Mouse (Mus musculus): ENCODE measurements around the gene Kctd11. TPM values are rescaled to one million over a fixed set of nuclear protein-coding genes. Genes with fewer than 3 reads are reported as not detected.
A peak's percentile ranks its signal among the peaks of the same experiment; 100 is the strongest.
"Not testable (repeated sequence)": the region's sequence is repeated elsewhere in the genome, so short reads cannot be mapped to it uniquely, and the experiment has no call there.

Kctd11 gene
- polyA plus RNA-seq, 1 experiment from 2014 or later, result 15.9 TPM

GRCm38 (mm10) chr11:69917379-69917948 is 36.3 kb upstream of the Kctd11 start:
- Histone ChIP-seq H3K27me3 (ENCODE audit: control insufficient read depth, insufficient read depth, low read length) (no peaks in the 10 kb centered on the region), H3K4me1 (replicated peaks; ENCODE audit: control insufficient read depth, insufficient read depth) (peaks cover 5% of the 10 kb centered on the region; the same call in 1 of the 2 replicates), H3K4me2 (replicated peaks; ENCODE audit: low read depth) (no peak overlapping the region), H3K4me3 (ENCODE audit: low read depth, low read length) (no peak overlapping the region), H3K27ac (replicated peaks) (no peak overlapping the region), H3K9ac (ENCODE audit: low read length) (no peak overlapping the region), H3K9me3 (ENCODE audit: control insufficient read depth, low read length) (no peaks in the 10 kb centered on the region), H3K36me3 (ENCODE audit: control insufficient read depth, insufficient read depth, low read length) (peaks cover 21% of the 10 kb centered on the region)
- TF ChIP-seq CTCF (IDR thresholded peaks at IDR 0.05; ENCODE audit: low read depth) (no peak), EP300 (optimal IDR thresholded peaks at IDR 0.05) (no peak)
- ATAC-seq (ENCODE audit: low FRiP score, low TSS enrichment) (no peak), DNase-seq (ENCODE audit: low spot score) (no peak)
- WGBS, result 79% methylated on average over 8 of the region's 8 CpGs

GRCm38 (mm10) chr11:69916652-69917378 is 35.6 kb upstream of the Kctd11 start:
- H3K27ac ChIP-seq (replicated peaks); H3K27me3 ChIP-seq (ENCODE audit: control insufficient read depth, insufficient read depth, low read length); DNase-seq (ENCODE audit: low spot score); H3K9me3 ChIP-seq (ENCODE audit: control insufficient read depth, low read length); H3K4me3 ChIP-seq (ENCODE audit: low read depth, low read length); H3K4me1 ChIP-seq (replicated peaks; ENCODE audit: control insufficient read depth, insufficient read depth); H3K4me2 ChIP-seq (replicated peaks; ENCODE audit: low read depth); H3K9ac ChIP-seq (ENCODE audit: low read length); ATAC-seq (ENCODE audit: low FRiP score, low TSS enrichment): not testable (repeated sequence)
- peaks cover 25% of the 10 kb centered on the region for H3K36me3 ChIP-seq (ENCODE audit: control insufficient read depth, insufficient read depth, low read length)
- WGBS, result 51% methylated on average over 7 of the region's 7 CpGs

GRCm38 (mm10) chr11:69915667-69916627 is 34.7 kb upstream of the Kctd11 start:
- no peak overlapping the region for H3K4me3 ChIP-seq (ENCODE audit: low read depth, low read length)
- DNase-seq (ENCODE audit: low spot score), result no peak
- peaks cover 5% of the 10 kb centered on the region; the same call in 1 of the 2 replicates for H3K4me1 ChIP-seq (replicated peaks; ENCODE audit: control insufficient read depth, insufficient read depth)
- TF ChIP-seq CTCF (IDR thresholded peaks at IDR 0.05; ENCODE audit: low read depth) (no peak), EP300 (optimal IDR thresholded peaks at IDR 0.05) (no peak)
- H3K36me3 ChIP-seq (ENCODE audit: control insufficient read depth, insufficient read depth, low read length), result peaks cover 26% of the 10 kb centered on the region
- no peak overlapping the region for H3K27ac ChIP-seq (replicated peaks)
- 66% methylated on average over 5 of the region's 5 CpGs for WGBS
- no peaks in the 10 kb centered on the region for H3K9me3 ChIP-seq (ENCODE audit: control insufficient read depth, low read length)
- no peak overlapping the region for H3K4me2 ChIP-seq (replicated peaks; ENCODE audit: low read depth)
- H3K27me3 ChIP-seq (ENCODE audit: control insufficient read depth, insufficient read depth, low read length), result no peaks in the 10 kb centered on the region
- ATAC-seq (ENCODE audit: low FRiP score, low TSS enrichment), result no peak
- no peak overlapping the region for H3K9ac ChIP-seq (ENCODE audit: low read length)

GRCm38 (mm10) chr11:69914917-69915430 is 33.8 kb upstream of the Kctd11 start:
- Histone ChIP-seq H3K27ac (replicated peaks) (no peak overlapping the region), H3K4me3 (ENCODE audit: low read depth, low read length) (no peak overlapping the region), H3K9ac (ENCODE audit: low read length) (no peak overlapping the region; the same call in 1 of the 2 replicates), H3K4me2 (replicated peaks; ENCODE audit: low read depth) (peak overlapping the region; percentile 93), H3K9me3 (ENCODE audit: control insufficient read depth, low read length) (no peaks in the 10 kb centered on the region), H3K27me3 (ENCODE audit: control insufficient read depth, insufficient read depth, low read length) (no peaks in the 10 kb centered on the region), H3K4me1 (replicated peaks; ENCODE audit: control insufficient read depth, insufficient read depth) (peaks cover 5% of the 10 kb centered on the region; the same call in 1 of the 2 replicates), H3K36me3 (ENCODE audit: control insufficient read depth, insufficient read depth, low read length) (peaks cover 30% of the 10 kb centered on the region)
- DNase-seq (ENCODE audit: low spot score) (no peak), ATAC-seq (ENCODE audit: low FRiP score, low TSS enrichment) (no peak)
- TF ChIP-seq EP300 (optimal IDR thresholded peaks at IDR 0.05), result no peak
- no peak for TF ChIP-seq CTCF (IDR thresholded peaks at IDR 0.05; ENCODE audit: low read depth)
- 30% methylated on average over 9 of the region's 9 CpGs for WGBS

GRCm38 (mm10) chr11:69914372-69914764 is 33.2 kb upstream of the Kctd11 start:
- Histone ChIP-seq H3K27ac (replicated peaks) (peak overlapping the region; percentile 91), H3K36me3 (ENCODE audit: control insufficient read depth, insufficient read depth, low read length) (peaks cover 35% of the 10 kb centered on the region), H3K4me2 (replicated peaks; ENCODE audit: low read depth) (peak overlapping the region; percentile 93), H3K4me1 (replicated peaks; ENCODE audit: control insufficient read depth, insufficient read depth) (peaks cover 4% of the 10 kb centered on the region; the same call in 1 of the 2 replicates), H3K27me3 (ENCODE audit: control insufficient read depth, insufficient read depth, low read length) (no peaks in the 10 kb centered on the region), H3K9ac (ENCODE audit: low read length) (peak overlapping the region; percentile 89), H3K4me3 (ENCODE audit: low read depth, low read length) (peak overlapping the region; percentile 78), H3K9me3 (ENCODE audit: control insufficient read depth, low read length) (no peaks in the 10 kb centered on the region)
- 2% methylated on average over 17 of the region's 17 CpGs for WGBS
- DNase-seq (ENCODE audit: low spot score) (peak; percentile 54), ATAC-seq (ENCODE audit: low FRiP score, low TSS enrichment) (no peak)
- no peak for TF ChIP-seq EP300 (optimal IDR thresholded peaks at IDR 0.05)
- TF ChIP-seq CTCF (IDR thresholded peaks at IDR 0.05; ENCODE audit: low read depth), result no peak

All from stomach, postnatal 0 days (tissue).